Mouse (Mus musculus): ENCODE data around the gene Mvk.

Mvk gene

DNA sequence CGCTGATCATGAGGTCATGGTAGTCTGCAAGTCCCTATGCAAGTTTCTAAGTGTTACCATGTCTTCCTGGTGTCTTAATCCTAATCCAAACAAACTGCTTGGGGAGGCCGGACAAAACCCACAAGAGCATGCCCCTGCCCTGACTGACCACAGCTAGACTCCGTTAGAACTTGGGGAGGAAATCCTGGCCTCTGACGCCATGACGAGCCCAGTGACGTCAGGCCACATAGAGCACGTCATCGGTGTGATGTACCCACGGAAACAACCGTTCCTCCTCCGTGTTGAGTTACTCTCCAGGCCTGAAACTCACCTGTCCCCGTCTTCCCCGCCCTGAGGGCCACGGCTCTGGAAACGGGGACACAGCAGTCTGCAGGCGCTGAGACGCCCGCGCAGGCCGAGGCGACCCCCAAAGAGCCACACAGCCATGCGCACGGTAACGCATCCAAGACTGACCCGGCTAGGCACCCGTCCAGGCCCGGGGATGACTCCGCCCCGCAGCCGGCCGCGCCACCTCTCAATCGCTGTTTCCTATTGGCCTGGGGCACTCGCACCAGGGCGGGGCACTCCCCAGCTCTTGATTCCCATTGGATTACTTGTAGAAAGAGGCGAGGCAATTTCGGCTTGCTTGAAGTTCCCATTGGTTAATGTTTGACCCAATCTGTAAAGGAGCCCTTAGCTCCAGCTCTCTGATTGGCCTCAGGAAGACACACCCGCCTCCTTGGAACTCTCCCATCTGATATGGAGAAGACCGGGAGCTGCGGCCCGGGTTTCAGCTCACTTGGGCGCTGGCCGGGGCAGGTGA, at the start of gene Mvk, which contains the start of gene Mmab:
Gene Mvk (plus strand): TSS at position 704 of the 802 bp plus-strand sequence.
Gene Mmab (minus strand): TSS at position 495 of the 802 bp plus-strand sequence.
- DNase-seq (ENCODE audit: low spot score), result peak; percentile 97

DNA sequence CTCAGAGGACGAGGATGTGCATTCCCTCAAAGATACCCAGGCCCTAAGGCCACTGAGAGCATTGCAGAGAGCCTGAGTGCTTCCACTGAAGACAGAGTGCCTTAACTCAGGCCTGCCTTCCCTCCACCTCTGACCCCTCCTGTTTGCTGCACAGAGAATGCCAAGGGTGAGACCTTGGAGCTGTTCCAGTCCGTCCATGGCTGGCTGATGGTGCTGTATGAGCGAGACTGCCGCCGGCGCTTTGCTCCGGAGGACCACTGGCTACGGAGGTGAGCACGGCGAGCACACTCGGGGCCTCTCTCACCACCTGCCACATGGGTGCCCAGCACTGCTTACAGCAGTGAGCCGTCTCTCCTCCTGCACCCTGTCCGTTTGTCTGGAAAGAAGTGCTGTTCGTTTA, 37.5 kb upstream of the Mvk start:
- no peak for DNase-seq (ENCODE audit: low spot score)

GRCm38 (mm10) chr5:114407269-114407668, 36.8 kb upstream of the Mvk start:
- DNase-seq (ENCODE audit: low spot score), result no peak

DNA sequence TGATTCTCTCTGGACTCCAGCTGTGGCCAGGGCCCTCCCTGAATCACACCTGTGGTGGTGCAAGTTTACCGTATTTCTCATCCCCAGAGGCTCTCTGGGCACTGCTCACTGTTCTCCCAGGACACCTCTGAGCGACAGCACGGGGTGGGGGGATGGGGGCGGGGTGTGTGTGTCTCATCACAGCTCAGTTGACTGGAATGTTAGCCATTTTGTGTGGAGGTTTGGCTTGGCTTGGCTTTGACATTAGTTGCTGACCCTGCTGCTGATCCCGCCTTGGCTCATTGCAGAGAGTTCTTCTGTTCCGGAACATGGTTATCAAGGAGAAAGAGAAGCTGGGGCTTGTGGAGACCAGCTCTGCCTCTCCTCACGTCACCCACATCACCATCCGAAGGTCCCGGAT, 36.3 kb upstream of the Mvk start:
- DNase-seq (ENCODE audit: low spot score), result no peak

DNA sequence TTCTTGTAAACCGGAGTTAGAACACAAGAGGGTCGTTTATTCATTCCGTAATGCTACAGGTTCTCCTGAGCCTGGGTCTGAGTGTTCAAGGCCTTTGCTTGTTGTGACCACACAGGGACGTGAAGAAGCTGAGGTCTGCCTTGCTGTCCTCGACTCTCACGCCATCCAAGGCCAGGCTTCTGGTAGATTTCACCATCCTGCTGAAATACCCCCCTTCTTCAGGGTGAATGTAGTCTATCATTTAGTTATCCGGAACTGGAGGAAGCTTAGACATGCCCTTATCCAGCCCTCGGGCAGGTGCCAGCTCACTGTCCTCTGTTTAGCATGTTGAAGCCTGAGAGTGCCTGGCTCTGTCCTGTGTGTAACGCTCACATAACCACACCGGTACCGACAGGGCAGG, 35.2 kb upstream of the Mvk start:
- DNase-seq (ENCODE audit: low spot score), result no peak

DNA sequence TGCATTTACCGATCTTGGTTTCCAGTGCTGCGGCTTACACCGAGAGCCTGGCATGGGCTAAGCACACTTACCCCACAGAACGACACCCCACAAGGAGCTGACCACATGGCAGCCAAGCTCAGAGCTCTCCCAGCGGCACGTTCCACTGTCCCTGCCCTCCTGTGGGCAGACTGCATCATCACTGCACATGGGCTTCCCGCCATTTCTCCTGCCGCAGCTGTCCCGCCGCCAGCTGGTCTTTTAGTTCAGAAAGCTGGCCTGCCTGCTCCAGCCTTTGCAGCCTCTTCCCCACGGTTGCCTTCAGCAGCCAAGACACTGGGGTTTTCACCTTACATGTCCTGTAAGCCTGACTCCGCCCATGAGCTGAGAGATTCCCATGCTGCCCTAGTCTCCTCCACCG, 33.6 kb upstream of the Mvk start:
- no peak for DNase-seq (ENCODE audit: low spot score)

DNA sequence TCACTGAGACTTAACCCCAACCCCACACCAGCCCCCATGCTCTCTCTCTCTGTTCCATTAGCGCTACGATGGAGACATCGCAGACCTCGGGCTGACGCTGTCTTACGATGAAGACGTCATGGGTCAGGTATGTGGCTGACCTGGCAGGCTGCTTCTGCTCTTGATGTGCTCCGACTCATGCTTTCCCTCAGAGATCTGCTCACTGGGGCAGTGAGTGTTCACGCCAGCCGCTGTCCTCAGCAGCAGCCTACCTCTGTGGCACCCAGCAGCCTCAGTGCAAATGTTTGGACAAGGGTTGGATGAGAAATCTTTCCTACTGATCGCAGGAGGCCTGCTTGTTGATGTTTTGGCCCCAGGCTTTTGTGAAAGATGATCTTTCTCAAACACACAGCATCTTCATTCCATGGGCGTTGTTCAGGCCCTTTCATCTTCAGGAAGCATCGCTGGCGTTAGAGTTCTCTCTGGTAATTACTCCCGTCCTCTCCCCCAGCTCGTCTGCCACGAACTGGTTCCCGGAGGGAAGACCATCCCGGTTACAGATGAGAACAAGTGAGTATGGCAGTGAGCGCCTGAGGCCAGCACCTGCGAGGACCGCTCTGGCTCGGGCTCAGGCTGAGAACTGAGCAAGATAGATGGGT, 31.6 kb upstream of the Mvk start:
- no peak for DNase-seq (ENCODE audit: low spot score)

DNA sequence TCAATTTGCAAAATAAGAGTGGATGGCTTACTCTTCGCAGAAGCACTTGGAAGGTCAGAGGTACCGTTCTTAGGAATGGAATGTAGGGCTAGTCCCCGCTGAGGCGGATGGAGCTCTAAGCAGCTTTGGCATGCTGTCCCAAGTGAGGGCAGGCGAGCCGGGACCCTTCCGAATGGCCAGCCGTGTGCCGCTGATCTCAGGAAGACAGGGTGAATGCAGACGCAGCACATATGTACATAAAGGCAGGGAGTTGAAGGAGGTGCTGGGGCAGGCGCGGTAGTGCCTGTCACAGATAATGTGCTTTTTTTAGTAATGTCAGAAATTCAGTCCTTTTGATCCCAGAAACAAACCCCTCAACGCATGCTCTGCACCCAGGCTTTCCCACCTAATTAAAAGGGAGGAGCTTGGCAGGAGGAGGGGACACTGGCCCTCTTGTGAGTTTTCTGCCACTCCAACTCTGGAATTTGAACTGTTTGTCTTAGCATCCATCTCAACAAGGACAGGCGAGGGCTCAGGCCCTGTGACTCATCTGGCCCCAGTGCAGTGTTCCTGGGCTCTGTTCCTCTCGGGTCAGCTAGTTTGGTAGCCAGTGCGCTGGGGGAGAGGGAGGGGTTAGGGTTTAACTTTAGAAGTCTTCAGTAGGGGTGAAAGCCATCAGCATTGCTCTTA, 30.9 kb upstream of the Mvk start:
- no peak for DNase-seq (ENCODE audit: low spot score)

GRCm38 (mm10) chr5:114415606-114416005, 28.5 kb upstream of the Mvk start:
- no peak for DNase-seq (ENCODE audit: low spot score)

DNA sequence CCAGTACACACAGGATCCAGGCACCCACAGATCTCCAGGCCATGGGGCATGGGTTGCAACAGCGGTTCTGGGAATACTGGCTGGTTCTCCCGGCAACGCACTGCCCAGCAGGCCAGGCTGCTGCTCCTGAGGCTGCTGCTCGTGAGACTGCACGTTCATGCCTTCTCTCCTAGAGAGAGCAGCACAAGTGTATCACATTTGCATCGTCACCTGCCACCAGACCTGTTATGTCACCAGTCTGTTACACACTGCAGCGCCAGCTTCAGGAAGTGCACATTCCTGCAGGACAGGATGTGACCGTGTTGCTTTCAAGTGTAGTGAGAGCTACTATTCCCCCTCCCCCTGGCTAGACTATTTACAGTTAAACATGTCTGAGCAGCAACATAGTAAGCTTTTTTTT, 27.2 kb upstream of the Mvk start:
- DNase-seq (ENCODE audit: low spot score), result no peak

GRCm38 (mm10) chr5:114418541-114418940, 25.5 kb upstream of the Mvk start:
- DNase-seq (ENCODE audit: low spot score), result no peak

DNA sequence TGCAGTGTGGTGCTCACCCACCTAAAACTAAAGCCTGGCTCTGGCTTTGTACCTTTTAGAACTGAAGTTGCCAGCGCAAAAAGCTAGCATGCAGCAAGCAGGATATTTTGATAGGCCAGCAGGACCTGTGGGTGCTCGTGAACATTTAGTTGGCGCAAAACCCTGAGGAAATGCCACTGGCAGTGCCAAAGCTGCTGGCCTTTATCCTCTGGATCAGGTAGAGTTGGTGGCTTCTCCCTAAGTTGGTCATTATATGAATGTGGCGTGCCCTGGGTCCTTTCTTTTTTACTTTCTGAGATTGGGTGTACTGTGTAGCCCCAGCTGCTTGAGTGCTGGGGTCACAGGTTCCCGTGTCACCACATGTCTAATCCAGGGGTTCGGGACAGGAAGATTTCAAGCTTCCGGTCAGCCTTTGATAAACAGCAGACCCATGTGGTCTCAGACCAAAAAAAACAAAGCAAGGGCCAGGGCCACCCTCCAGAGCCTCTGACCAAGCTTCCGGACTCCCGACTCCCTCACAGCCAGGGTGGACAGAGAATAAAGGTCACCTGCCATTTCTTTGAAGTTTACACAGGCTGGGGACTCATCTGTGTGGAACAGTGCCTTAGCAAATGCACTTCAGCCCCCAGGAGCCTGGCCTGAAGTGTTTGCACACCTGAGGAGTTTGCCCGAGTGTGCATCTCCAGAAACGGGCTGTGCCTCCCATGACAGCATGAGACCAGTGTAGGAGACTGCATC, 22.3 kb upstream of the Mvk start:
- no peak for DNase-seq (ENCODE audit: low spot score)

- no peak for DNase-seq (ENCODE audit: low spot score)
Measured at GRCm38 (mm10) chr5:114422591-114422990, 21.5 kb upstream of the Mvk start.

DNA sequence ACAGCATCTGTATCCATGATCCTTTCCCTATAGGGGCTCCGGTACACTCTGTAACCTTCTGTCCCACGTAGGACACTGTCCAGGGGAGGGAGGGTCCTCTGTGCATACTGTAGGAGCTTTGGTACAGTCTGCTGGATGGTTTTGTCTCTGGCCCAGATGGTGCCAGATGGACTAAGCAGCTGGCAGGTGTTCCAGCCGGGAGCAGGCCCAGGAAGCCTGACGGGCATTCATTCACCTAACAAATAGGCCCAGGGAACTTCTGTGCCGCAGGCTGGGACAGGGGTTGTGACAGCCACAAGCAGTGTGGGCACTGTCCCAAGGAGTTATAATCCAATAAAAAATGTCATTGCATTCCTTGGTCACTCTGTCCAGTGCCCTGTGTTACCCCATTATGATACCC, 20.1 kb upstream of the Mvk start:
- no peak for DNase-seq (ENCODE audit: low spot score)

GRCm38 (mm10) chr5:114426732-114427131, 17.3 kb upstream of the Mvk start:
- DNase-seq (ENCODE audit: low spot score), result no peak

DNA sequence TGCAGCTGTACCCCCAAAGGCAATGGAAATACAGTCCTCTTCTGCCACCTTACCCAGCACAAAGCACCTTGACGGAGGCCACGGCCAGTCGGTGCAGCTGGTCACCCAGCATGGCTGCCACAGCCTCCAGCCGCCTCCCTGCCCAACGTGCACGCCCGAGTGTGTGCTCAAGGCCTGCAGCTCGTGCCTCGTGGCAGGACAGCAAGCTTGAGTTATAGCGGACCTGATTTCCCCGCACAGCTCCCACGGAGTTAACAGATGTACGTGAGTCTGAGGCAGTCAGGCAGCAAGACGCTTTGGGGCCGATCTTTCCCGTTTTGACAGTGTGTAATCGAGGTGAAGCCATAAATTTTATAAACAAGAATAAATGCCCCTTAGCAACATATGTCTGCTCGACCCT, 15.4 kb upstream of the Mvk start:
- no peak for DNase-seq (ENCODE audit: low spot score)

DNA sequence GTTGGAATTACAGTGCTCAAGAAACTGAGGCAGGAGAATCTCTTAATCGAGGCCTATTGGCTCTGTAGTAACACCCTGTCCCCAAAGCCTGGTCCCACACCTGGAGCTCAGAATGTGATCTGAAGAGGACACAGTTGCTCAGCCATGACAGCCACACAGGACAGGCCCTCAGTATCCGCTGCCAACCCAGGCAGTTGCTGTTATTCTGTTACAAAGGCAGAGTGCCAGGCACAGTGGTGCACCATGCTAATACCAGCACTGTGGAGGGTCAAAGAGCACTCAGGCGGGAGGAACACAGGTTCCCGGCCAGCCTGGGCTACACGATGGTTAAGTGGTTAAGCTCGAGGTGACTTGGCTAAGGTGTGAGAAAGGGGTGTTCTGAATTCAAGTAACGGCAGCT, 14.3 kb upstream of the Mvk start:
- no peak for DNase-seq (ENCODE audit: low spot score)

GRCm38 (mm10) chr5:114434359-114434758, 9.7 kb upstream of the Mvk start:
- DNase-seq (ENCODE audit: low spot score), result no peak

DNA sequence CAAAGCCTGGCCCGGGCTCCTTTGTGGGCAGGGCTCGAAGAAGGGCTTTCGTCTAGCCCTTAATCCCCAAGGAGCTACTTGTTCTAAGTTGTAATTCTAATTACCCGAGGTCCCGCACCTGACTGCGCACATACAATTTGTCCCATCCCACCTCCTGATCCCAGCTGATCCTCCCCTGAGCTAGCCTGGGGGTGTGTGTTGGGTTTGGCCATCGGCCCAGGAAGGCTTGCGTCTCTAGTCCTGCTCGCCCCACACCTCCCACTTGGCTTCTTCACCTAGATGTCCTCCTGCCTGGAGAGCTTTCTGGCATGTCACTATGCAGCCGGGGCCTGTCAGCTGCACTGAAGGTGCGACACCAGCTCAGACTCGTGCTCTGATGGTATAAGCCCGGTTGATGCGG, 8.5 kb upstream of the Mvk start:
- DNase-seq (ENCODE audit: low spot score), result no peak

- no peak for DNase-seq (ENCODE audit: low spot score)
Measured at GRCm38 (mm10) chr5:114444368-114444692, 261 bp downstream of the Mvk start.

DNA sequence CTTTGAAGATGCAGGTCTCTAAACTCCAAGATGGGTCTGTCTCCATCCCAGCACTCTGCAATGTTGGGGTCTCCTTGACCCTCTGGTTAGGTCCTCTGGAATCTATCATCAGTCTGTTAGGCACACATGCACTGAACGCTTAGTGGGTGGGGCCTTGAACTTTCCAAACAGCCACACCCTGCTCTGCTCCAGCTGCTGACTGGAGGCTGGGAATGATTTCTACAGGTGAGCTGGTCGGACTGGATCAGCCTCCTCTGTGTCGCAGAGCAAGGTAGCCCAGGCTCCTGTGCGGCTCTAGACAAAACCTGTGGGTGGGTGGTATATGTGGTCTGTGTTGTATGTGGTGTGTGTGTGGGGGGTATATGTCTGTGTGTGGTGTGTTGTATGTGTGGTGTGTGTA, 4.9 kb downstream of the Mvk start:
- DNase-seq (ENCODE audit: low spot score), result no peak

DNA sequence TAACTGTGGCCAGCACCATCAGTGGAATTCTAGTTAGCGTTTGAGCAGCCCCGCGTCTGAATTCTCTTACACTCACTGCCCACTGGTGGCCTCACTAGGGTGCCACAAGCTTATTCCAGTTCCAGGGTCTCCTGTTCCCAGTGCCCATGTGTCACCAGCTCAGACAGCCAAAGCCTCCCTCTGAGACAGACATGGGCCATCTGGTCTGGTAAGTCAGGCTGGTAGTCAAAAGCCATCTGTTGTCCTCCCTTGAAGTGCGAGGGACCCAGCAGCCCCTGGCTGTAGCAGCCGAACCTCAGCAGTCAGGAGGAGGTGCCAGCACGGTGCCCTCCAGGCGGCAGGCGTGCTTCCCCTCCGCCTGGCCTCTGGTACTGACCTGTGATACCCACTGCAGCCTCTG, 12.2 kb downstream of the Mvk start:
- no peak for DNase-seq (ENCODE audit: low spot score)

Measured in T-cell, adult 2 months (primary cell).